Mouse (Mus musculus) urinary bladder, postnatal 4 days (tissue): ENCODE measurements around the gene Tnfrsf17.
"Not testable (repeated sequence)": the region's sequence is repeated elsewhere in the genome, so short reads cannot be mapped to it uniquely, and the experiment has no call there.

Experiments used
- DNase-seq, 2 experiments: peaks; one replicate each; pipeline ENCODE4 v3.0.0; 2021 to 2022; ENCODE audit warnings: low spot score in 2 of 2

Gene Tnfrsf17

DNA sequence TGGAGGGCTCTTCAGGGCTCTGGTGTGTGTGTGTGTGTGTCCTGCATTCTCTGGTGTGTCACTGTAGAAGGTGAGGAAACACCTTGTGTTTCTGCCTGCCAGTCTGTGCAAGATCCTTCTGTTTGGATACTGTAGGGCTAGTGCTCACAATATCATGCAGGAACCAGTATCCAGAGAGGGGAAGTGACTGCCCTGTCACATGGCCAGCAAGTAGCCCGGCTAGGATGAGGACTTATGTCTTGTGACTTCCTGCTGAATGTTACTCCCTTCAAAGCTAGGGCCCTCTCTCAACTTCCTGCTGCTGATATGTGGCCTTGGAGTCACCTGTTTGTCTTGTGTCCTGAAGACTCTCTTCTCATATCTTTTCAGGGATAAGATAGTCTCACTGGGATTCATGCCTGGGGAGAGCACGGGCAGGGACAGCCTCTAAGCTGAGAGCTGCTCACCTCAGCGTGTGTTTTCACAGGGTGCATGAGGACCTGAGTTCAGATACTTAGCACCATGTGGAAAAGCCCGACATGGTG lies 29.7 kb downstream of the Tnfrsf17 start:
- no peak for DNase-seq

GRCm38 (mm10) chr16:11351903-11352302 lies 38.3 kb downstream of the Tnfrsf17 start:
- DNase-seq = no peak

GRCm38 (mm10) chr16:11359173-11359572 lies 45.6 kb downstream of the Tnfrsf17 start:
- DNase-seq = no peak

- no peak for DNase-seq
Observed at GRCm38 (mm10) chr16:11359919-11360318, 46.3 kb downstream of the Tnfrsf17 start.

DNA sequence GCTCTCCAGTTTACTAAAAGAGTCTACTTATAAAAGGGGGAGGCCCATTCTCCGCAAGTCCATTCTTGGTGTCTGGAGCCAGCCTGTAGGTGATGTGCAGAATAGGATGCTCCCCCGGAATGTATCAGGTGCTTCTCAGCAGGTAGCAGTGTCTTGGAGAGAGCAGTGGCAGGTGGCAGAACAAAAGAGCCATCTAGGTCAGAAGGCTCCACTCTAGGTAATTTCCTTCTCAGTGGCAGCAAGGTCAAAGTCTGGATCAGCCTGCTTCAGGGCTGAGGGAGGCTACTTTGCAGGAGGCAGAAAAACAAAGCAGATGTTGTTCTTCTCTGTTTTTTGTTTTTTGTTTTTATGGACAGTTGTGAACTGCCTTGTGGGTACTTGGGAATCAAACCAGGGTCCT lies 47.0 kb downstream of the Tnfrsf17 start:
- not testable (repeated sequence) for DNase-seq

- no peak for DNase-seq
Observed at GRCm38 (mm10) chr16:11365626-11366025, 52.0 kb downstream of the Tnfrsf17 start.

DNA sequence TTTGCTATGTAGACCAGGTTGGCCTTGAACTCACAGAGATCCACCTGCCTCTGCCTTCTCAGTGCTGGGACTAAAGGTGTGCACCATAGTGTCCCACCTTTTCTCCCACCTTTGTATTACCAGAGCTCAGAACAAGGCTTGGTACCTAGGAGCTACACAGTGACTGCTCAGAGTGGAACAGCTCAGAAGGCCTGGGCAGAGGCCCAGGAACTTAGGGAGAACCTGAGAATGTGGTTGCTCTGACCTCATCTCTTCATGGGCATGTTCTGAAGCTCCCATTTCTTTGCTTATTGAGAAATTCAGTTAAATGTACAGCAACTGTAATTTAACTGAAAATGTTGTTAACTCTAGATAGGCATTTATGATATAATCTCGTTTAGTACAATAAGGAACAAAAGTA lies 53.2 kb downstream of the Tnfrsf17 start:
- no peak for DNase-seq

GRCm38 (mm10) chr16:11368412-11368811 lies 54.8 kb downstream of the Tnfrsf17 start:
- DNase-seq = no peak

DNA sequence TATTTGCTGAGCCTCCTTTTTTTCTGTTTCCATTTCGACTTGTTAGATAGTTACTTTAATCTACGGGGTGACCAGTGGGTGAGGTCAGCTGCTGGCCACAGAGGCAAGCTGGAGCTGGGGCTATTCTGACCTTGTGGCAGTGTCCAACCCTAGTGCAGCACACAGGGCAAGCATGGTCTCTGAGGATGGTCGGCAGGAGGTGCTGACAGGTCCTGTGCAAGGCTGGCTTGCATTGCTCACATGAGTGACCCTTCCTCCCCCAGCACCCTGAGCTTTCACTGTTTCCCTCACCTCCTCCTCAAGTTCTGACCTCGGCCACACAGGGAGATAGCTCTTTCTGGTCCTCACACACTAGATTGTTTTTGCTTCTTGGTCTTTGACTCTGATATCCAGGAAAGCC lies 55.5 kb downstream of the Tnfrsf17 start:
- no peak for DNase-seq

- no peak for DNase-seq
Observed at GRCm38 (mm10) chr16:11369642-11370041, 56.0 kb downstream of the Tnfrsf17 start.
